Mouse (Mus musculus) megakaryocyte, embryonic 14.5 days (primary cell): ENCODE data around the gene Tfpt.

Source experiments
- FLI1 ChIP-seq: IDR thresholded peaks from 2 replicates; pipeline ENCODE4 v1.6.1; 2012; ENCODE audit warnings: low read length, inconsistent platforms, mixed read lengths
- GATA1 ChIP-seq: IDR thresholded peaks from 3 replicates; pipeline ENCODE4 v1.6.1; 2012; ENCODE audit warnings: mixed read lengths, low read length, inconsistent platforms, borderline replicate concordance

DNA sequence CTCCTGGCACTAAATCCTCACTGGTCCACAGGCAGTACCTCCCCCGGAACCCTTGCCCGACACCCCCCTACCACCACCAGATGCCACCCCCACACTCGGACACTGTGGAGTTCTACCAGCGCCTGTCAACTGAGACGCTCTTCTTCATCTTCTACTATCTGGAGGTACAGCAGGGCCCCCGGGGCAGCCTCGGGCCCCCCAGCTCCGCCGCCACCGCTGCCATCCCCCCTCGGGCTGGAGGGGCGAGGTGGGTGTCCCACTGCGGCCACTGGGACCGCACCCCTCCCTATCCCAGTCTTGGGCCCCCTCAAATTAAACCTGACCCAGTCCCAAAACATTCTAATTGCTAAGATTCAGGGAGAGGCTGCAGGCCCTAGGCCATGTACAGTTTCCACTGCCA, 28.8 kb upstream of the Tfpt start:
- TF ChIP-seq GATA1 (no peak), FLI1 (no peak)
